Mouse (Mus musculus) embryonic fibroblast, embryonic 13.5 days (primary cell): ENCODE measurements at regions not wholly inside any gene's neighbourhood (a gene's known extent, or its start where the extent isn't known, plus 50 kb on each side); places are given as distances from the start of the nearest gene placed in this dataset.

Experiments
- H3K27ac ChIP-seq: 2 replicates; pipeline ENCODE4 v1.5.1; 2012; ENCODE audit warnings: low read length, control low read depth, inconsistent platforms; ENCODE audit not compliant: insufficient read depth
- H3K4me1 ChIP-seq: 2 replicates; pipeline ENCODE4 v1.6.1; 2011; ENCODE audit warnings: low read length; ENCODE audit not compliant: control insufficient read depth, insufficient read depth
- H3K4me3 ChIP-seq: 2 replicates; pipeline ENCODE4 v1.5.1; 2011; ENCODE audit warnings: mild to moderate bottlenecking, control low read depth, low read length; ENCODE audit not compliant: insufficient read depth
- CTCF ChIP-seq: IDR thresholded peaks from 2 replicates; pipeline ENCODE4 v1.5.1; 2011; ENCODE audit warnings: mild to moderate bottlenecking, control low read depth, low read length, moderate library complexity, borderline replicate concordance; ENCODE audit not compliant: insufficient read depth
- POLR2A ChIP-seq: IDR thresholded peaks from 2 replicates; pipeline ENCODE4 v1.6.1; 2011; ENCODE audit warnings: low read depth, mild to moderate bottlenecking, control low read depth, low read length, moderate library complexity

- Histone ChIP-seq H3K4me1 (no peaks in the 10 kb centered on the region), H3K4me3 (no peak overlapping the region), H3K27ac (no peak overlapping the region)
- TF ChIP-seq POLR2A (no peak), CTCF (no peak)
These were observed 160.7 kb downstream of the Basp1 start for GRCm38 (mm10) chr15:25252648-25253567.

- Histone ChIP-seq H3K4me3 (no peak overlapping the region), H3K27ac (no peak overlapping the region), H3K4me1 (no peaks in the 10 kb centered on the region)
- TF ChIP-seq POLR2A (no peak), CTCF (no peak)
These were observed 167.9 kb downstream of the Basp1 start for GRCm38 (mm10) chr15:25245631-25246030.

GRCm38 (mm10) chr15:25237665-25238664 lies 175.6 kb downstream of the Basp1 start:
- TF ChIP-seq CTCF (no peak), POLR2A (no peak)
- peaks cover 6% of the 10 kb centered on the region for H3K4me1 ChIP-seq
- no peak overlapping the region for H3K27ac ChIP-seq
- no peak overlapping the region for H3K4me3 ChIP-seq

- peaks cover 13% of the 10 kb centered on the region for H3K4me1 ChIP-seq
- no peak overlapping the region for H3K27ac ChIP-seq
- TF ChIP-seq POLR2A (no peak), CTCF (no peak)
- H3K4me3 ChIP-seq = no peak overlapping the region
These were observed 177.3 kb downstream of the Basp1 start for GRCm38 (mm10) chr15:25236191-25236723.

- no peak overlapping the region for H3K4me3 ChIP-seq
- no peak overlapping the region for H3K27ac ChIP-seq
- TF ChIP-seq CTCF (no peak), POLR2A (no peak)
- peaks cover 13% of the 10 kb centered on the region for H3K4me1 ChIP-seq
These were observed 179.4 kb downstream of the Basp1 start for GRCm38 (mm10) chr15:25234064-25234700.

- peaks cover 13% of the 10 kb centered on the region for H3K4me1 ChIP-seq
- no peak overlapping the region for H3K27ac ChIP-seq
- TF ChIP-seq CTCF (no peak), POLR2A (no peak)
- H3K4me3 ChIP-seq = no peak overlapping the region
These were observed 183.4 kb downstream of the Basp1 start for GRCm38 (mm10) chr15:25230213-25230612.

GRCm38 (mm10) chr15:25229807-25230206 lies 183.8 kb downstream of the Basp1 start:
- no peak overlapping the region for H3K27ac ChIP-seq
- peaks cover 13% of the 10 kb centered on the region for H3K4me1 ChIP-seq
- TF ChIP-seq CTCF (no peak), POLR2A (no peak)
- no peak overlapping the region for H3K4me3 ChIP-seq

- Histone ChIP-seq H3K4me1 (peaks cover 5% of the 10 kb centered on the region; the same call in 1 of the 2 replicates), H3K27ac (no peak overlapping the region), H3K4me3 (no peak overlapping the region)
- TF ChIP-seq POLR2A (no peak), CTCF (no peak)
These were observed 186.1 kb downstream of the Basp1 start for GRCm38 (mm10) chr15:25227496-25227895.

GRCm38 (mm10) chr15:25225936-25226335 lies 187.6 kb downstream of the Basp1 start:
- TF ChIP-seq CTCF (no peak), POLR2A (no peak)
- H3K4me3 ChIP-seq = no peak overlapping the region
- no peaks in the 10 kb centered on the region; the same call in 1 of the 2 replicates for H3K4me1 ChIP-seq
- no peak overlapping the region for H3K27ac ChIP-seq
